Mouse (Mus musculus): ENCODE measurements around the gene Iars.

The Iars gene

GRCm38 (mm10) chr13:49681351-49682232 lies at the start of gene Iars:
TSS of gene Iars (plus strand) at chr13:49682100.
- in situ Hi-C loops (cut with MboI, MseI), result no loop called here

- in situ Hi-C loops (cut with MboI, MseI), result loop anchor here (10.0 kb wide), 2 partner anchors 75 to 175 kb away; no protein-coding TSS in a partner anchor
Measured at GRCm38 (mm10) chr13:49639965-49640364, 41.9 kb upstream of the Iars start.

GRCm38 (mm10) chr13:49642650-49643049 lies 39.2 kb upstream of the Iars start:
- in situ Hi-C loops (cut with MboI, MseI), result loop anchor here (10.0 kb wide), 1 partner anchor 178 kb away; no protein-coding TSS in a partner anchor

- in situ Hi-C loops (cut with MboI, MseI), result loop anchor here (10.0 kb wide), 1 partner anchor 179 kb away; no protein-coding TSS in a partner anchor
Measured at GRCm38 (mm10) chr13:49643669-49644362, 38.1 kb upstream of the Iars start.

GRCm38 (mm10) chr13:49644731-49645529 lies 37.0 kb upstream of the Iars start:
- in situ Hi-C loops (cut with MboI, MseI), result loop anchor here (10.0 kb wide), 1 partner anchor 180 kb away; no protein-coding TSS in a partner anchor

- in situ Hi-C loops (cut with MboI, MseI), result loop anchor here (10.0 kb wide), 1 partner anchor 181 kb away; no protein-coding TSS in a partner anchor
Measured at GRCm38 (mm10) chr13:49646019-49646418, 35.9 kb upstream of the Iars start.

GRCm38 (mm10) chr13:49651136-49651535 lies 30.8 kb upstream of the Iars start:
- in situ Hi-C loops (cut with MboI, MseI), result loop anchor here (10.0 to 25.0 kb wide), 2 partner anchors 226 to 1114 kb away; partner anchors contain the start of gene Ippk

GRCm38 (mm10) chr13:49651781-49652351 lies 30.0 kb upstream of the Iars start:
- in situ Hi-C loops (cut with MboI, MseI), result loop anchor here (10.0 to 25.0 kb wide), 2 partner anchors 227 to 1115 kb away; partner anchors contain the start of gene Ippk

GRCm38 (mm10) chr13:49652481-49653179 lies 29.3 kb upstream of the Iars start, which contains the start of the genes Cenpp and Nol8:
TSS of gene Cenpp (minus strand) at chr13:49652785.
TSS of gene Nol8 (plus strand) at chr13:49653078.
- in situ Hi-C loops (cut with MboI, MseI), result loop anchor here (10.0 to 25.0 kb wide), 2 partner anchors 228 to 1115 kb away; partner anchors contain the start of gene Ippk

- in situ Hi-C loops (cut with MboI, MseI), result loop anchor here (10.0 to 25.0 kb wide), 2 partner anchors 228 to 1116 kb away; partner anchors contain the start of gene Ippk
Measured at GRCm38 (mm10) chr13:49653180-49653541, 28.7 kb upstream of the Iars start.

GRCm38 (mm10) chr13:49677793-49678192 lies 4.1 kb upstream of the Iars start:
- in situ Hi-C loops (cut with MboI, MseI), result no loop called here

GRCm38 (mm10) chr13:49682233-49682846 lies 440 bp downstream of the Iars start:
- in situ Hi-C loops (cut with MboI, MseI), result no loop called here

- in situ Hi-C loops (cut with MboI, MseI), result no loop called here
Measured at GRCm38 (mm10) chr13:49684266-49684665, 2.4 kb downstream of the Iars start.

GRCm38 (mm10) chr13:49691056-49691455 lies 9.2 kb downstream of the Iars start:
- in situ Hi-C loops (cut with MboI, MseI), result no loop called here

GRCm38 (mm10) chr13:49703216-49703779 lies 21.4 kb downstream of the Iars start:
- in situ Hi-C loops (cut with MboI, MseI), result loop anchor here (25.0 kb wide), 1 partner anchor 791 kb away; no protein-coding TSS in a partner anchor

GRCm38 (mm10) chr13:49706032-49706690 lies 24.3 kb downstream of the Iars start:
- in situ Hi-C loops (cut with MboI, MseI), result loop anchor here (25.0 kb wide), 1 partner anchor 794 kb away; no protein-coding TSS in a partner anchor

- in situ Hi-C loops (cut with MboI, MseI), result loop anchor here (25.0 kb wide), 1 partner anchor 796 kb away; no protein-coding TSS in a partner anchor
Measured at GRCm38 (mm10) chr13:49708311-49708710, 26.4 kb downstream of the Iars start.

- in situ Hi-C loops (cut with MboI, MseI), result loop anchor here (25.0 kb wide), 1 partner anchor 800 kb away; no protein-coding TSS in a partner anchor
Measured at GRCm38 (mm10) chr13:49712047-49712721, 30.3 kb downstream of the Iars start.
